Mouse (Mus musculus) kidney, adult 2 months (tissue): ENCODE results near the gene Tmem104.
A peak's percentile ranks its signal among the peaks of the same experiment; 100 is the strongest.

Experiments used
- CTCF ChIP-seq: fragments of 200-500 bp; conservative IDR thresholded peaks from 2 replicates; pipeline ENCODE4 v1.5.1; 2011; ENCODE audit warnings: low read depth, mild to moderate bottlenecking, control low read depth, low read length, moderate library complexity, mixed read lengths; ENCODE audit not compliant: insufficient read depth, insufficient read length
- POLR2A ChIP-seq: fragments of 200-500 bp; IDR thresholded peaks from one replicate; pipeline ENCODE4 v1.6.1; 2011; ENCODE audit warnings: low read depth, low read length, control low read depth

- no peak for TF ChIP-seq CTCF
- peak; percentile 41 for TF ChIP-seq POLR2A
Observed at GRCm38 (mm10) chr11:115187224-115187639, at the start of gene Tmem104.
